Mouse (Mus musculus) CH12.LX (cell line): ENCODE measurements around the gene Ung. TPM values are rescaled to one million over a fixed set of nuclear protein-coding genes. Genes with fewer than 3 reads are reported as not detected.

Source experiments
- DNase-seq: peaks from one replicate; pipeline ENCODE4 v3.0.0-alpha.2; 2013; ENCODE audit errors: extremely low read depth
- H3K27ac ChIP-seq: 2 replicates; pipeline ENCODE4 v1.5.1; 2012; ENCODE audit warnings: low read depth, mild to moderate bottlenecking, control low read depth, moderate library complexity; ENCODE audit not compliant: insufficient read depth
- H3K27me3 ChIP-seq: replicated peaks from 2 replicates; pipeline ENCODE3; 2012; ENCODE audit warnings: inconsistent platforms
- H3K36me3 ChIP-seq, 2 experiments: replicated peaks in 1 of 2; 2 replicates each; pipeline versions ENCODE3 to v1.6.1; 2012; ENCODE audit warnings: inconsistent platforms in 1 of 2, low read length in 1 of 2, mild to moderate bottlenecking in 1 of 2, mixed read lengths in 1 of 2, moderate library complexity in 1 of 2; ENCODE audit not compliant: control insufficient read depth in 1 of 2, insufficient read depth in 1 of 2
- H3K4me1 ChIP-seq, 2 experiments: 2 replicates each; pipeline ENCODE4 v1.6.1; 2012; ENCODE audit warnings: inconsistent platforms in 1 of 2, moderate library complexity in 1 of 2; ENCODE audit not compliant: insufficient read depth in 2 of 2, control insufficient read depth in 1 of 2
- H3K4me2 ChIP-seq: 2 replicates; pipeline ENCODE4 v1.6.1; 2012; ENCODE audit warnings: low read depth, mild to moderate bottlenecking, control low read depth; ENCODE audit not compliant: poor library complexity, insufficient read depth, severe bottlenecking
- H3K4me3 ChIP-seq, 3 experiments: fragments of 150-350 bp in 1 of 3; sonication (generic) in 1 of 3; replicated peaks in 1 of 3; 2 replicates each; pipeline versions ENCODE3 to v1.5.1; 2011 to 2012; ENCODE audit warnings: low read depth in 2 of 3, low read length in 2 of 3, mild to moderate bottlenecking in 2 of 3, moderate library complexity in 2 of 3, control low read depth in 1 of 3, improper control_type of control experiment in 1 of 3, inconsistent platforms in 1 of 3, mixed read lengths in 1 of 3; ENCODE audit not compliant: poor library complexity in 1 of 3
- H3K79me2 ChIP-seq: replicated peaks from 2 replicates; pipeline ENCODE4 v1.6.1; 2012; ENCODE audit warnings: mild to moderate bottlenecking, moderate library complexity; ENCODE audit not compliant: control insufficient read depth, poor library complexity, insufficient read depth, severe bottlenecking; ENCODE audit errors: extremely low read depth
- H3K9ac ChIP-seq: 2 replicates; pipeline ENCODE4 v1.6.1; 2012; ENCODE audit warnings: low read depth, mild to moderate bottlenecking, control low read depth, moderate library complexity; ENCODE audit not compliant: insufficient read depth
- H3K9me3 ChIP-seq: replicated peaks from 2 replicates; pipeline ENCODE3; 2012; ENCODE audit warnings: low read length, inconsistent platforms, mixed read lengths
- BHLHE40 ChIP-seq: IDR thresholded peaks from 2 replicates; pipeline ENCODE4 v1.6.1; 2011; ENCODE audit warnings: mild to moderate bottlenecking, low read depth, low read length, improper control_type of control experiment
- CHD1 ChIP-seq: IDR thresholded peaks from 2 replicates; pipeline ENCODE4 v1.6.1; 2012; ENCODE audit warnings: low read depth, low read length, improper control_type of control experiment, inconsistent platforms
- CHD2 ChIP-seq: IDR thresholded peaks from 2 replicates; pipeline ENCODE4 v1.6.1; 2011; ENCODE audit warnings: low read length, improper control_type of control experiment
- CTCF ChIP-seq, 2 experiments: IDR thresholded peaks in 1 of 2; conservative IDR thresholded peaks in 1 of 2; 2 replicates each; pipeline ENCODE4 v1.5.1; 2011 to 2012; ENCODE audit warnings: low read depth in 2 of 2, low read length in 2 of 2, improper control_type of control experiment in 1 of 2, inconsistent platforms in 1 of 2, mild to moderate bottlenecking in 1 of 2, moderate library complexity in 1 of 2
- ELF1 ChIP-seq: IDR thresholded peaks from 2 replicates; pipeline ENCODE4 v1.6.1; 2014; ENCODE audit warnings: low read depth, mild to moderate bottlenecking, inconsistent platforms, low read length, improper control_type of control experiment
- EP300 ChIP-seq: IDR thresholded peaks from 2 replicates; pipeline ENCODE4 v1.6.1; 2011; ENCODE audit warnings: low read length, improper control_type of control experiment
- GABPA ChIP-seq: IDR thresholded peaks from 2 replicates; pipeline ENCODE4 v1.6.1; 2012; ENCODE audit warnings: low read depth, low read length, improper control_type of control experiment, inconsistent platforms; ENCODE audit not compliant: insufficient replicate concordance
- HCFC1 ChIP-seq: IDR thresholded peaks from 2 replicates; pipeline ENCODE4 v1.6.1; 2012; ENCODE audit warnings: low read depth, mild to moderate bottlenecking, inconsistent platforms, low read length, improper control_type of control experiment
- IRF4 ChIP-seq: IDR thresholded peaks from 2 replicates; pipeline ENCODE4 v1.6.1; 2014; ENCODE audit warnings: low read depth, mild to moderate bottlenecking, inconsistent platforms, low read length, improper control_type of control experiment
- JUN ChIP-seq: IDR thresholded peaks from 2 replicates; pipeline ENCODE4 v1.6.1; 2011; ENCODE audit warnings: low read depth, mild to moderate bottlenecking, low read length, improper control_type of control experiment, moderate library complexity; ENCODE audit not compliant: insufficient read depth
- JUND ChIP-seq: conservative IDR thresholded peaks from 2 replicates; pipeline ENCODE4 v1.6.1; 2011; ENCODE audit warnings: low read depth, low read length, improper control_type of control experiment
- KAT2A ChIP-seq: IDR thresholded peaks from 2 replicates; pipeline ENCODE4 v1.6.1; 2012; ENCODE audit warnings: low read length, improper control_type of control experiment, inconsistent platforms; ENCODE audit not compliant: insufficient replicate concordance
- MAFK ChIP-seq: IDR thresholded peaks from 2 replicates; pipeline ENCODE4 v1.6.1; 2011; ENCODE audit warnings: low read length, improper control_type of control experiment; ENCODE audit not compliant: insufficient replicate concordance
- MAX ChIP-seq: IDR thresholded peaks from 2 replicates; pipeline ENCODE4 v1.6.1; 2011; ENCODE audit warnings: low read length, improper control_type of control experiment
- MAZ ChIP-seq: IDR thresholded peaks from 2 replicates; pipeline ENCODE4 v1.6.1; 2012; ENCODE audit warnings: low read depth, mild to moderate bottlenecking, inconsistent platforms, low read length, improper control_type of control experiment, moderate library complexity
- MXI1 ChIP-seq: IDR thresholded peaks from 2 replicates; pipeline ENCODE4 v1.6.1; 2011; ENCODE audit warnings: mild to moderate bottlenecking, low read depth, low read length, improper control_type of control experiment
- MYC ChIP-seq: IDR thresholded peaks from 2 replicates; pipeline ENCODE4 v1.6.1; 2011; ENCODE audit warnings: low read depth, mild to moderate bottlenecking, improper control_type of control experiment, low read length
- NELFE ChIP-seq: IDR thresholded peaks from 2 replicates; pipeline ENCODE4 v1.6.1; 2011; ENCODE audit warnings: low read depth, low read length, improper control_type of control experiment
- NRF1 ChIP-seq: IDR thresholded peaks from 2 replicates; pipeline ENCODE4 v1.6.1; 2014; ENCODE audit warnings: low read depth, mild to moderate bottlenecking, inconsistent platforms, low read length, improper control_type of control experiment, moderate library complexity
- PAX5 ChIP-seq: IDR thresholded peaks from 2 replicates; pipeline ENCODE4 v1.6.1; 2012; ENCODE audit warnings: low read length, inconsistent platforms, mixed read lengths
- POLR2A ChIP-seq: IDR thresholded peaks from 2 replicates; pipeline ENCODE4 v1.6.1; 2011; ENCODE audit warnings: low read depth, mild to moderate bottlenecking, improper control_type of control experiment, low read length
- RAD21 ChIP-seq: IDR thresholded peaks from 2 replicates; pipeline ENCODE4 v1.6.1; 2011; ENCODE audit warnings: low read depth, mild to moderate bottlenecking, low read length, improper control_type of control experiment, moderate library complexity
- RCOR1 ChIP-seq: conservative IDR thresholded peaks from 2 replicates; pipeline ENCODE4 v1.6.1; 2012; ENCODE audit warnings: low read depth, mild to moderate bottlenecking, inconsistent platforms, low read length, improper control_type of control experiment
- SIN3A ChIP-seq: IDR thresholded peaks from 2 replicates; pipeline ENCODE4 v1.6.1; 2012; ENCODE audit warnings: low read length, improper control_type of control experiment, inconsistent platforms
- SMC3 ChIP-seq: IDR thresholded peaks from 2 replicates; pipeline ENCODE4 v1.6.1; 2011; ENCODE audit warnings: low read depth, low read length, improper control_type of control experiment
- TBP ChIP-seq: conservative IDR thresholded peaks from 2 replicates; pipeline ENCODE4 v1.6.1; 2011; ENCODE audit warnings: low read depth, low read length, improper control_type of control experiment
- TCF12 ChIP-seq: IDR thresholded peaks from 2 replicates; pipeline ENCODE4 v1.6.1; 2014; ENCODE audit warnings: low read depth, mild to moderate bottlenecking, inconsistent platforms, low read length, improper control_type of control experiment
- UBTF ChIP-seq: IDR thresholded peaks from 2 replicates; pipeline ENCODE4 v1.6.1; 2012; ENCODE audit warnings: low read depth, mild to moderate bottlenecking, inconsistent platforms, low read length, improper control_type of control experiment, moderate library complexity
- USF1 ChIP-seq: IDR thresholded peaks from 2 replicates; pipeline ENCODE4 v1.6.1; 2014; ENCODE audit warnings: low read depth, mild to moderate bottlenecking, inconsistent platforms, low read length, improper control_type of control experiment
- USF2 ChIP-seq: conservative IDR thresholded peaks from 2 replicates; pipeline ENCODE4 v1.6.1; 2011; ENCODE audit warnings: low read depth, low read length, improper control_type of control experiment
- ZC3H11A ChIP-seq: IDR thresholded peaks from 2 replicates; pipeline ENCODE4 v1.6.1; 2012; ENCODE audit warnings: low read depth, mild to moderate bottlenecking, inconsistent platforms, low read length, improper control_type of control experiment
- ZKSCAN1 ChIP-seq: IDR thresholded peaks from 2 replicates; pipeline ENCODE4 v1.6.1; 2012; ENCODE audit warnings: low read depth, inconsistent platforms, low read length, improper control_type of control experiment, borderline replicate concordance
- ZNF384 ChIP-seq: IDR thresholded peaks from 2 replicates; pipeline ENCODE4 v1.6.1; 2012; ENCODE audit warnings: low read depth, low read length, improper control_type of control experiment, inconsistent platforms
- dilution Hi-C: fragments of 300-500 bp; cut with MboI; formaldehyde crosslinking; loops from 2 replicates; pipeline ENCODE4 v1.14.3; 2020; ENCODE audit warnings: low sequenced_read_pairs; ENCODE audit not compliant: extremely low pct_unique_long_range_greater_than_20kb, extremely low pct_ligation_motif_present
- in situ Hi-C: fragments of 300-500 bp; cut with MboI; formaldehyde crosslinking; loops from 3 replicates; pipeline ENCODE4 v1.14.3; 2019; ENCODE audit warnings: low sequenced_read_pairs, low pct_ligation_motif_present, low pct_unique_long_range_greater_than_20kb, mixed read lengths
- polyA plus RNA-seq: library from polyadenylated mRNA; unstranded; fragments of >175 nt; gene quantifications from 2 replicates; pipeline ENCODE4 v1.2.1, GENCODE M21; 2012; ENCODE audit warnings: low read depth; ENCODE audit not compliant: insufficient read length
- total RNA-seq, 2 experiments: library from RNA; depleted of rRNA; stranded (reverse); fragments of 300-350 nt in 1 of 2; fragments of >200 nt in 1 of 2; gene quantifications; 2 replicates each; pipeline ENCODE4 v1.2.3; 2012 to 2014

The Ung gene
- total and polyA plus RNA-seq, 3 experiments = 39.1 to 91.9 (median 51.9) TPM

GRCm38 (mm10) chr5:114132841-114133240 lies 2.7 kb downstream of the Ung start:
- TF ChIP-seq HCFC1 (no peak), JUN (no peak), CHD2 (no peak), SIN3A (no peak), CTCF (conservative IDR thresholded peaks at IDR 0.05 in 1 of 2, IDR thresholded peaks at IDR 0.05 in 1 of 2; ENCODE audit: low read depth in 2 of 2, low read length in 2 of 2) (no peak), GABPA (no peak), ZKSCAN1 (no peak)
- in situ Hi-C loops = loop anchor here (5.0 kb wide), 1 partner anchor 81 kb away; no protein-coding TSS in a partner anchor
- Histone ChIP-seq H3K27ac (no peak overlapping the region), H3K9ac (peak overlapping the region; percentile 45; the same call in 1 of the 2 replicates), H3K4me3 (peak overlapping the region in 2 of 3 experiments; percentile 56 to 63), H3K27me3 (no peaks in the 10 kb centered on the region), H3K79me2 (peaks cover 9% of the 10 kb centered on the region), H3K4me2 (peak overlapping the region; percentile 58; the same call in 1 of the 2 replicates), H3K36me3 (peaks cover 29 to 50% of the 10 kb centered on the region in 2 experiments), H3K9me3 (no peaks in the 10 kb centered on the region), H3K4me1 (peaks cover 11 to 57% of the 10 kb centered on the region in 2 experiments)
- DNase-seq = no peak
- dilution Hi-C loops = no loop called here

- no peak overlapping the region for H3K27ac ChIP-seq
- H3K9ac ChIP-seq = no peak overlapping the region
- H3K27me3 ChIP-seq = no peaks in the 10 kb centered on the region
- no peak overlapping the region for H3K4me2 ChIP-seq
- peaks cover 8 to 51% of the 10 kb centered on the region in 2 experiments for H3K4me1 ChIP-seq
- H3K4me3 ChIP-seq = no peak overlapping the region
- H3K79me2 ChIP-seq = peaks cover 9% of the 10 kb centered on the region
- dilution Hi-C loops = no loop called here
- in situ Hi-C loops = loop anchor here (5.0 kb wide), 1 partner anchor 82 kb away; no protein-coding TSS in a partner anchor
- peaks cover 39 to 62% of the 10 kb centered on the region in 2 experiments for H3K36me3 ChIP-seq
- no peaks in the 10 kb centered on the region for H3K9me3 ChIP-seq
- no peak for DNase-seq
- TF ChIP-seq MAX (no peak), PAX5 (no peak), NELFE (no peak), TBP (no peak), CTCF (conservative IDR thresholded peaks at IDR 0.05 in 1 of 2, IDR thresholded peaks at IDR 0.05 in 1 of 2; ENCODE audit: low read depth in 2 of 2, low read length in 2 of 2) (peak; percentile 25 to 51; a peak in 3 of 4 replicates), KAT2A (no peak), CHD2 (no peak), ZNF384 (peak; percentile 19; the same call in 1 of the 2 replicates), HCFC1 (no peak), RAD21 (peak; percentile 1; the same call in 1 of the 2 replicates), BHLHE40 (no peak), ZC3H11A (no peak), MAZ (no peak), MXI1 (no peak), USF2 (no peak), NRF1 (no peak), MAFK (no peak), TCF12 (no peak), SMC3 (peak; percentile 22; the same call in 1 of the 2 replicates), ZKSCAN1 (no peak), UBTF (no peak), MYC (no peak), ELF1 (no peak), USF1 (no peak), CHD1 (no peak), EP300 (no peak), SIN3A (no peak), POLR2A (no peak), GABPA (no peak), IRF4 (no peak), RCOR1 (no peak), JUND (no peak)
These were observed 3.9 kb downstream of the Ung start for GRCm38 (mm10) chr5:114134091-114134534.
